Mouse (Mus musculus) olfactory bulb, adult 2 months (tissue): Measurements from ENCODE around the gene Tead3.

Experiments
- CTCF ChIP-seq: fragments of 200-500 bp; IDR thresholded peaks from 2 replicates; pipeline ENCODE4 v1.5.1; 2012; ENCODE audit warnings: low read depth, mild to moderate bottlenecking, low read length, moderate library complexity; ENCODE audit not compliant: insufficient read depth
- POLR2A ChIP-seq: fragments of 200-500 bp; IDR thresholded peaks from 2 replicates; pipeline ENCODE4 v1.6.1; 2012; ENCODE audit warnings: mild to moderate bottlenecking, low read depth, low read length, moderate library complexity; ENCODE audit not compliant: insufficient read depth

DNA sequence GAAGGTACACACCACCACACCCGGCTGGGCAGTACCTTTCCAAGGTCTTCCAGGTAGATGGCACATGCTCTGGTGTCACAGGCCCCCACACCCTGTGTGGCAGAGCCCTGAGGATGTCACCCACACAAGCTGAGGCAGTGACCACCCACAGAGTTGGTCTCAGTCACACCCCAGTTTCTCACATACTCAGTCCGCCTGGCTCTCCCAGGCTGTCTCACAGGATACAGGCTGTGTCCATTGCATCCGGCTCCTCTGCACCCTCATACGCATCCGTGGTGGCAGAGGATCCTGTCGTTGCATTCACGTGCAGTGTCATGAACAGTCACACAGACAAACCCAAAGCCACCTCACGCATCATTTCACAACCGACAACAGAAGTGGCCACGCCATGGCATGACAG is 3.3 kb downstream of the Tead3 start:
- TF ChIP-seq POLR2A (no peak), CTCF (no peak)
